Mouse (Mus musculus) hindlimb bud, embryonic 11.5 days (tissue): ENCODE measurements around the gene Pter.

Source experiments
- DNase-seq: peaks from one replicate; pipeline ENCODE4 v3.0.0-alpha.2; 2012; ENCODE audit warnings: low read depth, low spot score; ENCODE audit errors: extremely low spot score

The Pter gene

DNA sequence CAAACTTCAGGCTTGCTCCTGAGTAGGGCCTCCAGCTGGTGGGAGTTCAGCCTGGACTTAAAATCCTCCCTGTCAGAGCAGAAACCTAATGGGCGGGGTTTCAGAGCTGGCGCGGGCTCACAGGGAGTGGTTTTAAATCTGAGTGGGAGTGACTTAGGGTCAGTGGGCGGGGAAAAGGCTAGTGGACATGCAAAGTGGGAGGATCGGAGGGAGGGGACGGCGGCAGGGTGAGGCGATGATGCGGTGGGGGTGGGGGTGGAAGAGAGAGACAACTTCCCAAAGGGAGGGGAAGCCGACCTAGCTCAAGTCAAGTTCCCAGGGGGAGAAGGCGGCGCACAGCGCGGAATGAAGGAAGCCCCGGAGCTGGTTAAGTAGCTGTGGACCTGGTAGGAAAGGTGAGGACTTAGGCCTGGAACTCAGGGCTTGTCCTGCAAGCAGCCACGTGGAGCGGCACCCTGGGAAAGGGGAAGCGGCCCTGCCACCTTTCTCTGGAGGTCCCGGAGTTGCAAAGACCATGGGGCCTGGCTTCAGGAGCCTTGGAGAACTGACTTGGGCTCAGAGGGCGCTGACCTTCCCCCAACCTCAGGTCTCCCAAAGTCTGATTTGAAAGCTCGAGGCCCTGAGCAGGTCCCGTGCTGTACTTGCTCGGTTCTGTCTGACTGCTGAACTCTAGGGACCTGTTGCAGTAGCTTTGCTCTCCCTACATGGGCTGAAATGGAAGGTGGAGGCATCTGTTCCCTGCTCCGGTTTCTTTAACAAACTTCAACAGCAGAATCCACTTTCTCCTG lies at the start of gene Pter:
Gene Pter, plus strand, starts transcription at position 238 of the 788 bp plus-strand sequence.
- DNase-seq, result peak; percentile 72

DNA sequence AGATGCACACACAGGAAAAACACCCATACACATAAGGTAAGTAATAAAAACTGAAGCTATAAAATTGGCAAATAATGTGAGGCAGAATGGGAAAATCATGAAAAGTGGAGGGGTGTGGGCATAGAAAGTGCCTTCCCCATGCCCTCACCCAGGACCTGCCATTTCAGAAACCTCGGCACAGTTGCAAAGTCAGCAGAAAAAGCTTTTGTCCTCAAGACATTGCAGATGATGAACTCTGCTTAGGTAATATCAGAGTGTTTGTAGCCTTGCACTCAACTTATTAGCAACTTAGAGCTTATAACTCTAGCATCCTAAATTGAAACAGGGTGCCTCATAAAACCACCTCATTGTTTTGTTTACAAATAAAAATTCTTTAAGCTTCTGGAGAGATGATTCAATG lies 49.6 kb upstream of the Pter start:
- DNase-seq, result no peak

DNA sequence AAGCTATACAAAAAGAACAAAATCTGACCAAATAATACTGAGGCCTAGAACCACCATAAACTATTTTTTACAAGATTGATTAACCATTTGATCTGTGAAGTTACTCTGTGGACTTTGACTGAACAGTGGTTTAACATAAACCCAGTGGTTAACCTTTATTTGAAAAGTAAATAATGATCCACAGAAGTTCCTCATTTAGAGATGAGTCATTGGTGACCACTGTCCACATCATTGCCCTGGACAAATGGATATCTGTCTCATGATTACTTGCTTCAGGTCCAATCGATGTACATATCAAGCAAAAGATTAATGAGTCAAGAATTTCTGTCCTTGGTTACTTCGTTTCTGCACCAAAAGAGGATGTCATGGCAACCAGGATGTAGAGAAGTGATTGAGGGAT lies 44.3 kb upstream of the Pter start:
- DNase-seq, result no peak

DNA sequence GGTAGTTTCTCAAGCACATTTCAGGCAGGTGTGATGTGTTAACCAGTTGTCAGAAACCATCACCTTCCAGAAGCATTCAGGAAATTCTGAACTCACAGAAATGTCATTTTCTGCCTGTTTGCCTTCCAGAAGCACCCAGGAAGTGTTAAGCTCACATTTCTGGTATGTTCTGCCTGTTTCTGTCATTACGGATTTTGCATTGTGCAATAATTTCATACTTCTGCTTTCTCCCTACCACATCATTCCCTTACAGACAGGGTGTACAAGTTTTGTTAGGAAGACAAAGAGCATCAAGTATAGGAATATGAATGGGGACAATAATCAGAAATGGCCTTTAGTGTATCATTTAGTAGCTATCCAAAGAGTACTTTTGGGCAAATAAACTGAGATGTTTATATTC lies 42.8 kb upstream of the Pter start:
- no peak for DNase-seq

DNA sequence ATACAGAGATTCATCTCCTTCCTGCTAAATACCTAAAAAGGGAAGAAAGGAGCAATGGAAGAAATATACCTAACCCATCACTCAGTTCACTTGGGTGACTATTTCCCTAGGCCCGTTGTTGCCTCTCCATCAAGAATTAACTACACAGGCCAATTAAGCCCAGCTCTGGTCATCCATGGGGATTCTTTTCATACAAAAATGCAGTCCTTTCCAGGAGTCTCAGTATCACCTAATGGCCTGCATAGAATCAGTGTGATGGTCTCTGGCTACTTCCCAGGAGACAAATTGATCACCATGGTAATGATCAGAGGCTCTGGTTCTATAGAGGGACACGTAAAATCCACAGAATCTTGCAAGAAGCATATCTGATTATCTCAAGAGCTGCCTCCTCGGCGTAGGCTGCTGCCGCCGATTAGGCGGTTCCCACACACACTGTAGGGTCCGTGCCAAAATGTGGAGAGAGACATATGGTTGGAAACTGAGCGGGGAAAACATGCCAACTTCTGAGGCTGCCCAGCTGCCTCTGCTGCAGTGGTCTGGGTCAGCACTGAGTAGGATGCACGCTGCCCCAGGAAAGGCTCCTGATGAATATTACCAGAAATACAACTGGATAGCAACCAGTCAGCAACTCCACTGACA lies 40.4 kb upstream of the Pter start:
- DNase-seq, result no peak

DNA sequence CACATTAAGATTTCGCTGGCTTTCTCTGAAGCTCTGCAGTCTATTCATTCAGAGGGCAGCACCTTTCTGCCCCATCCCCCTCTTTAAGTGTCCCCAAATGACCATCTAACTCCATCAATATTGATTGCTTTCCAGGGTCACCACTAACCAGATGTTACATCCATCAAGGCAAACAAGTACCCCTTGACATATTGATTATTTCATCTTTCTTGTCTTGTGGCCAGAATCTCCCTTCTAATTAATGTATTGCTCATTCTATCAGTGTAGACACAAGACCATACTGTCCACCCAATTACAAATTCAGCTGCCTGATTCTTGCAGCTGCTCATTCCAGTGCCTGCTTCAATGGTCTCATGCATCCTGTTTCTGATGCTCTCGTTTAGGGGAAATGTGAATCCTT lies 36.8 kb upstream of the Pter start:
- DNase-seq, result no peak

DNA sequence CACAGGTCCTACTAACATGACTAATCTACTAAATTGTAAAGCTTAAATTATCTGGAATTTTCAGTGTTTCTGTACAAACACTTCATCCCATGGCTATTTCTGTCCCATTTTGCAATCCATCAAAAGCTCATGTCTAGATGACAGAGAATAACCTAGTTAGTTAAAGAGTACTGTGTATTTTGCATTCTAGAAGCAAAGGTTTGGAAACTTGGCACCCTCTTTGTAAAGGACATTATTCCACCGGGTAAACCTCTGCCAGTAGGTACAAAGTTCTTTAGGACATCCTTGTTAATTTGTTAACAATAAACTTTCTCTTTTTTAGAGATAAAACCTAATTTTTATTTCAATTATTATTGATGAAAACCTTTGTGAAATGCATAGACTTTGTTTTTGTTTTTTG lies 18.1 kb upstream of the Pter start:
- DNase-seq, result no peak

DNA sequence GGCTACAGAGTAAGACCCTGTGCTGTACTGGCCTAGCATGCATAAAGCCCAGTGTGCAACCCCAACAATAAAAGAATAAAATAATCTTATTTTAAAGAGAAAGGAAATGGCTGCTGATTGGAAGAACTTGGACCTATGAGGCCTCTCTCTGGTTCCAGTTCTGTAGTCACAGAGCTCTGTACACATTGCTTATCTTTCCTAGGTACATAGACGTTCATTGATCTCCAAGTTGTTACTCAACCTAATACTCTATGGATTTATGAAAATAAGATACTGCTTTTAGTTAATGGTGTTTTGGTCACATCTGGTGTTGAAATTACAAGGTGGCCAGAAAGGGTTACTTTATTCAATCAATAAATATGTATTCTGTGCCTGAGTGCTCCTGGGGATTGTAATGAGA lies 1.8 kb downstream of the Pter start:
- no peak for DNase-seq

DNA sequence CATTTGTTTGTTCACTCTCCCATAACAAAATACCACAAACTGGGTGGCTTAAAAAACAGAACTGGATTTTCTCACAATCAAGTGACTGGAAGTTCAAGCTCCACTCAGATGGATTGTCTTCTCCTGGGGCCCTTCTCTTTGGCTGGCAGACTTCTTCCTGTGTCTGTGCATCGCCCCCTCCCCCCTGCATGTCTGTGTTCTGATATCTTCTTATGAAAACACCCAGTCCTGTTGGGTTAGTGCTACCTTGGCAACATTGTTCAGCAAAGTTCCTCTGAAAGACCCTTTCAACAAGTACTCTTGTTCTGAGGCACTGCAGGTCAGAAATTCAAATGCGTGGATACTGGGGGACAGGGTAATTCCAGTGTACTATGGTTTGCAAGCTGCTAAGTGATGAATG lies 6.5 kb downstream of the Pter start:
- DNase-seq, result no peak

DNA sequence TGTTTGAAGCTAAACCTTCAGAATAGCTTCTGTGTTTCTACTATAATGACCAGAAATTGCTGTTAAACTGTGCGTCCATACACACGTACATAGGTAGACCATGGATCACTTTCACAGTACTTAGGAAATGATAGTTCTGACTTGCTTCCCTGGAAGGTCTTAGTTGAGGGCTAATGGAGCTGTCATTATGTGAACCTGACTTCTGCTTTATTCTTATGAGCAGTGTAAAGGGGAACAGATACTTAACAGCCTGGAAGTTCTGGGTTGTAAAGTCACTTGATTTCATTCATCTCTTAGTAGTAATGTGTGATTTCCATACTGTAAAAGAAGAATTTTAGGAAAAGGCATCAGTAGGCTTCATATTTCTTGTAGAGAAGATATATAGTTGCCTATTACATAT lies 10.1 kb downstream of the Pter start:
- DNase-seq, result no peak

DNA sequence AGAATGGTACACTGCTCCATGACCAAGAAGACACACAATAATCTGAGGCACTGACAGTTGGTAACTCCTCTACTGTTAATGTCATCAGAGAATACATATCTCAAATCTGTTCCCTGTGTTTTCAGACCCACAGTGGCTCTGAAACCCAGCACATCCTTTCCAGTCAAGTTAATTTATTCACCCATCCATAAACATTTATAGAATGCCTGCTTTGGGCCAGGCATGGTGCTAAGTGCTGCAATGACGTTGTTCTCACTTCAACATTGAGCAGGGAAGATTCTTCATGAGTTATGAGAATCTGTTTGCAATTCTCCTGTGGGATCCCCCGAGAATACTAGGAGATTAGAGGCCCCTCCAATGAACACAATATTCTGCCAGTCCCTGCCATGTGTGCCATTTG lies 11.4 kb downstream of the Pter start:
- DNase-seq, result no peak

DNA sequence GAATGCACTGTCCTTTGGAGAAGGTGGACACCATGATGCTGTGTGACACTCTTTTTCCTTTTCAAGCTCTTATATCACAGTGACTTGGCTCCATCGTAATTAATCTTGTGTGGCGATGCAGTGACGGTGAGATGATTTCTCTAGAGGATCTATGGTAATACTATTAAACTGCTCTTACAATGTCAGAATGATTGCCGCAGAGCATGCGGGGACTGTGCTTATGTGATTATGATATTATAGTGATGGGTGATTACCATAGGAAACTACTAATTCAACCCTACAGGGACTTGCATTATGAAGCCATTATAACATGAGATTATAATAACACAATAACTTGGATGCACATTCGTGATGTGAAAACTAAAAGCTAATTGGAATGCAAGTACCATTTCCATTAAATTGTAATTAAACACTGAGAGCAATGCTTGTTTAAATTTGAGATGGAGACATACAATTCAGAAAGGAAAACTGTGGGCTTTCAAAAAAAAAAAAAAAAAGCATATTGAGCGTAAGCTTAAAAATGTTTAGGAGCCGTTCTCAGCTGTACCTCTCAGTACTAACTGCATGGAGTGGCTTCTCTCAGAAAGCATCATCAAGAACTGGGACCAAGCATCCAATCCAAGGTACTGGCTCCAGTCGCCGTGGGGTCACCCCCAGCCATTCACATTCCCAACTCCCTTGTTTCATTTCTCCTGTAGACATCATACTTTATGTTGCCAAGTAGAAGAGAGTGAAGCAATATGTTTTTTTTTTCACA lies 13.8 kb downstream of the Pter start:
- no peak for DNase-seq

DNA sequence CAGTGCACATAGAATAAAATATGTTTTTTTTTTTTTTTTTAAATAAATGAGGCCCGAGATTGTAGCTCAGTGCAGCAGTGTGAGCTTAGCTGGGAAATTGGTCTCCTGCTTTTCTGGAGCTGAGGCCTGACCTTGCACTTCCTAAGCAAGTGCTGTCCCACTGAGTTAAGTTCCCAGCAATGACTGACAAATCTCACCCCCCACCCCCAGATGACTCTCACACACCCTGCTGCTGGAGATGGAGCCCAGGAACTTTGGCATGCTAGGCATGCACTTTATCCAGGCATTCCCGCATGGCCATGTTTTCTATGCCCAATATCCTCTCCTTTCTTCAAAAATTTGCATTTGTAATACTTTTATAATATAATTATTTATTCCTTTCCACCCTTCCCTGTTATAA lies 14.8 kb downstream of the Pter start:
- DNase-seq, result no peak

DNA sequence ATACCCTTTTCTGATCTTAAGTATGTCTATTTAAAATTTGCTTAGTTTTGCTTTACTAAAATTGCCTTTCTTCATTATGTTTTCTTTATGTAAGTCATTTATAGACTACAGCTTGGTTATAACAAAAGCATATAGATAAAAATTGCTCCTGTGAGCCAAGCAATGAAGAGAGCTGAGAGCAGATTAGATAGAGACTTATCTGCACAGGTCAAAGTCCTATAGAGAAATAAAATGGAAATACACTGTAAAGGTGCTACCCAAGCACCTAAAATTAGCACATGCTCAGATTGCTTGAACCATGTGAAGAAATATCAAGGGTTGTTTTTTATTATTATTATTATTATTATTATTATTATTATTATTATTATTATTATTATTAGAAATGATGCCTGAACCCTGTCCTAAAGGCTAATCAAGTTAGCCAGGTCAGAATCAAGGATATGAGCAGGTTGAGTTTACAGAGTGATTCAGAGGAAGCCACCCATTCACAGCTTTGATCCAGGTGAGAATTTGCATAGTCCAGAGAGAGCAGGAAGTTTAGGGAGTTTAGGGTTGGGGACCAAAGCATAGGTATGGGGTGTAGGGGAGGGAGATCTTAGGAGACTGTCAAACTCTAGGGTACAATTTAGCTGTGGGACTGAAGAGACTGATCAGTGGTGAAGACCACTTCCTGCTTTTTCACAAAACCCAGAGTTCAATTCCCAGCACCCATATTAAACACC lies 33.0 kb downstream of the Pter start:
- DNase-seq, result no peak

DNA sequence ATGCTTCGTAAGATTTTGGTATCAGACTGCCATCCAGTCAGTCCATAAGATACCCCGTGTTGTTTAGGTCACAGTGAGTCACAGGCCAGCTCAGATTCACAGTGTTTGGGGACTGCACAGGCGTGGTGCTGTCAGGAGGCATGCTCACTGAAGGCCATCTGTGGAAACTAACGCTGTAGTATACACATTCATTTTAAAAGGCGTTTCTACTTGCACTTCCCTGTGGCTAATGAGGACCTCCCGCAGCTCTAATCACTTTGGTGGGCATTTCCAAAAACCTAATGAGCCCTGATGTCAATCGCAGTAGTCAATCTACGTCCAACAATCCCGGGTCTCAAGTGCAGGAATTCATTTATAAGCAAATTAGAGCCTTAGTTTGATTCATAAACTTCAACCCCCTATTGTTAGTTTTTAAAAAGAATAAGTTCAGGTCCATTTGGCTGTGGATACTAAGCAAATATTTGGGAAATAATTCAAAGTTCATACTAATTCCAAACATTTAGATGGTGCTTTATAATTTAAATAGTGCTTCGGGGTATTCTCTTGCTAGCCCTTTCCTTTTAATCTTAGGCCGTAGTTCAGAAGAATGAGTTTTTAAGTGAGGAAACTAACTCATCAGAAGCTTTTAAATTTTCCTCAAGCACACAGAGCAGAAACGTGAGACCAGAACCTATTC lies 46.3 kb downstream of the Pter start:
- DNase-seq, result no peak

DNA sequence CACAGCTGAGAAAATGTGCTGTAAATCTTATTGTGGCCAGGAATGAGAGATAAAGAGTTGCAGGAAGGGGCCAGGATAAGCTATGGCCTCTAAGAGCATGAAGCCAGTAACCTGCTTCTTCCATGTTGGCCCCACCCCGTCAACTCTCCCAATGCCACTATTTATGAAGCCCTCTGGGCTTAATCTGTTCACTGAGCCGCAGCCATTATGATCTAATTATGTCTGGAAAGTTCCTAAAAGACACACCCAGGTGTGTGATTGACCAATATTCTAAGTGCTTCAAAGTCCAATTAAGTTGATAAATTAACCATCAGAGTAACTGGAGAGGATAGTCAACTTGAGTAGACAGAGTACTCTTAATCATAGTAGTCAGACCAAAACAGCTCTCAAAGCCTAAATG lies 49.9 kb downstream of the Pter start:
- no peak for DNase-seq

DNA sequence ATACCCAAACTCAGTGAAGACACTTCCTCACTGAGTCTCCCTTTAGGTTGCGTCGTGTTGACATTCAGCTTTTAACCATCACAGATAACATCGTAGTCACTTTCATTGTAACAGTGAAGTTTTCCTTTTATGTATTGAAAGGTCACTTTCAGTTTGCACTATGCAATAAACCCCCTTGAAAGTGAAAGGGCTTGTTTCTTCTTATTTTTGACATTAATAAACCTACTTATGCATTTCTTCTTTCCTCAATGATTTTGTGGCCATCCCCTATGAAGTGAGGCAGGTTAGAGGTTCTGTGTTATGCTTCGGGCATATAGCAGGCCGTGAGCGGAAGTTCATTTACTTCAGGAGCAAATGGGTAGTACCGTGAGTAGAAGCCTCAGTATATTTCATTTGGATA lies 53.5 kb downstream of the Pter start:
- DNase-seq, result no peak

DNA sequence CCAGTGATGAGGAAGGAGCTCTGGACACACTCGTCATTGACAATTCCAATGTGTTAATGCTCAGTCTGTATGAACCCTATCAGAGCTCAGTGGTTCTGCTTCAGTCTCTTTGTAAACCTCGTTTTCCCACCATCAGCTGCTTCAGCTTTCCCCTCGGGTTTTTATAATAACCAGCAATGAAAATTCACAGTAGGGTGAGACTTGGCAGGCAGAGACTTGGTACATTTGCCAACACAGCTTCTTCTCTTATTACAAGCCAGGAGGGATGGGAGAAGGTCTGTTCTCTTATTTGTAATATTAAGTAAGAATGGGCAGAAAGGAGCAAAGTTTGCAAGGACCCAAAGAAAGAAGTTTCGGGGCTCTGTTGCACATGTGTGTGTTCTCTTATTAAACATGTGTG lies 54.9 kb downstream of the Pter start:
- no peak for DNase-seq

DNA sequence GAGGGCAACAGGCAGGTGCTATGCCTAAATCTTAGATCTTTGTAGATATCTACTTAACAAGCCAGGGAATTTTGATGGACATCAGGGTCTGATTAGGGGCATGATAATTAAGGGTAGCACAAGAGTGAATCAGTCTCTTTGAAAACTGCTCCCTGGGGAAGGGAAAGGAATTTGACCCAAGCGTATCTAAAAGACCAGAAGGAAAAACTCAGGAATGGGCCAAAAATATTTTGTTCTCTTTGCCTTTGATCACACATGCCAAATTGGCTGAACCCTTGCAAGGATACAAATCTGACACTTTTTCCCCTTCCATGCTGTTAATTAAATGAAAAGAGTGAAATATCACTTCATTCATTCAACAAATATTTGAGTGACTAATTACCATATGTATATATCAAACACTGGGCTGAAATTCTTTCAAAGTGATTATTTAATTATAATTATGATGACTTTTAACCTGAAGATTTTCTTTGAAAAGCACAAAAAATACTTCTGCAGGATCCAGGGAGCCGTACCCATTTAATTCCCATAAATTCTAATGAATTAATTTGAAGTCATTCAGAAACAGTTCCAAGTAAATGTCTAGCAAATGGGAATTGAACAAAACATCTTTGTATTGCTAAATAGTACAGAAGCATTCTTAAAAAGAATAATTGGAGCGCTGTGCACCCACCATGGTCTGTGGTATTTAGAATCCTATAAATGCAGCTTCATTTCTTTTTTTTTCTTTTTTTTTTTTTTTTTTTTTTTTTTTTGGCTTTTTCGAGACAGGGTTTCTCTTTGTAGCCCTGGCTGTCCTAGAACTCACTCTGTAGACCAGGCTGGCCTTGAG lies 61.3 kb downstream of the Pter start:
- no peak for DNase-seq

DNA sequence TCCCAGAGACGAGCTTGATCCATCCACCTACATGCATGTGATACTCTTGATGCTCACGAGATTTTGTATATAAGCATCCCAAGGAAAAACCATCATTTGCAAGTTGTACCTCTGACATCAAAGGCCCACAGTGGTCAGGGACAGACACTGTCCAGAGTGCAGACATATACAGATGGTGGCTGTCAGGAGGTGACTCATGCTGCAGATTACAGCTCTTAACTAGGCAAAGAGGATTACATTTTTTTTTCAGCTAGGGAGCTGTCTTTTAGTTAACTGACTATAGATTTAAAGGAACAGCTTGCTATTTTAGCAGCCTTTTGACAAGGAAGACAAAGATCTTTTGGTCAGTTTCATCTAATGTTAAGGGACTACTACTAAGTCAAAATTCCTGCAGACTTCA lies 76.2 kb downstream of the Pter start:
- DNase-seq, result no peak
